Mouse (Mus musculus): ENCODE measurements around the gene Spon2.

GRCm38 (mm10) chr5:33239934-33240333 is 21.7 kb upstream of the Spon2 start:
- TF ChIP-seq EP300 (IDR thresholded peaks at IDR 0.05; ENCODE audit: low read depth) (no peak), CTCF (IDR thresholded peaks at IDR 0.05; ENCODE audit: low read depth) (no peak)
